Mouse (Mus musculus): ENCODE measurements around the gene Efcab11. TPM values are rescaled to one million over a fixed set of nuclear protein-coding genes. Genes with fewer than 3 reads are reported as not detected.

The Efcab11 gene
- total and polyA plus RNA-seq, 3 experiments: 5.8 to 19.9 (median 8.0) TPM

GRCm38 (mm10) chr12:99718161-99718560 is 166.1 kb downstream of the Efcab11 start:
- ATAC-seq (ENCODE audit: extremely low read depth, insufficient number of reproducible peaks, low FRiP score, poor library complexity, severe bottlenecking) (no peak), DNase-seq (ENCODE audit: low spot score) (no peak)
- Histone ChIP-seq H3K9me3 (replicated peaks) (peaks cover 14% of the 10 kb centered on the region), H3K36me3 (replicated peaks) (no peaks in the 10 kb centered on the region), H3K4me3 (ENCODE audit: low read depth, low read length) (no peak overlapping the region), H3K27me3 (ENCODE audit: insufficient read depth, low read length) (no peaks in the 10 kb centered on the region), H3K4me1 (ENCODE audit: insufficient read depth, low read depth, low read length) (no peaks in the 10 kb centered on the region)
- TF ChIP-seq GATA1 (IDR thresholded peaks at IDR 0.05; ENCODE audit: borderline replicate concordance, low read length): no peak
- TF ChIP-seq TAL1 (conservative IDR thresholded peaks at IDR 0.05; ENCODE audit: low read depth, low read length): no peak
- TF ChIP-seq GATA2 (IDR thresholded peaks at IDR 0.05; ENCODE audit: borderline replicate concordance, low read depth, low read length): no peak
- TF ChIP-seq CTCF (IDR thresholded peaks at IDR 0.05; ENCODE audit: low read depth, low read length): no peak
- no peak for TF ChIP-seq POLR2AphosphoS5 (IDR thresholded peaks at IDR 0.05; ENCODE audit: insufficient replicate concordance, low read depth, low read length)

- H3K4me1 ChIP-seq (ENCODE audit: insufficient read depth, low read depth, low read length): no peaks in the 10 kb centered on the region
- H3K27me3 ChIP-seq (ENCODE audit: insufficient read depth, low read length): no peaks in the 10 kb centered on the region
- peaks cover 8% of the 10 kb centered on the region; the same call in 1 of the 2 replicates for H3K9me3 ChIP-seq (replicated peaks)
- ATAC-seq (ENCODE audit: extremely low read depth, insufficient number of reproducible peaks, low FRiP score, poor library complexity, severe bottlenecking) (no peak), DNase-seq (ENCODE audit: low spot score) (no peak)
- no peak for TF ChIP-seq GATA2 (IDR thresholded peaks at IDR 0.05; ENCODE audit: borderline replicate concordance, low read depth, low read length)
- no peak for TF ChIP-seq GATA1 (IDR thresholded peaks at IDR 0.05; ENCODE audit: borderline replicate concordance, low read length)
- no peak for TF ChIP-seq CTCF (IDR thresholded peaks at IDR 0.05; ENCODE audit: low read depth, low read length)
- no peak for TF ChIP-seq POLR2AphosphoS5 (IDR thresholded peaks at IDR 0.05; ENCODE audit: insufficient replicate concordance, low read depth, low read length)
- TF ChIP-seq TAL1 (conservative IDR thresholded peaks at IDR 0.05; ENCODE audit: low read depth, low read length): no peak
- H3K36me3 ChIP-seq (replicated peaks): no peaks in the 10 kb centered on the region
- no peak overlapping the region for H3K4me3 ChIP-seq (ENCODE audit: low read depth, low read length)
These were observed 168.1 kb downstream of the Efcab11 start for GRCm38 (mm10) chr12:99716038-99716610.

GRCm38 (mm10) chr12:99715129-99716037 is 168.9 kb downstream of the Efcab11 start:
- ATAC-seq (ENCODE audit: extremely low read depth, insufficient number of reproducible peaks, low FRiP score, poor library complexity, severe bottlenecking) (no peak), DNase-seq (ENCODE audit: low spot score) (no peak)
- Histone ChIP-seq H3K4me3 (ENCODE audit: low read depth, low read length) (no peak overlapping the region), H3K36me3 (replicated peaks) (no peaks in the 10 kb centered on the region), H3K4me1 (ENCODE audit: insufficient read depth, low read depth, low read length) (no peaks in the 10 kb centered on the region), H3K9me3 (replicated peaks) (peaks cover 8% of the 10 kb centered on the region; the same call in 1 of the 2 replicates), H3K27me3 (ENCODE audit: insufficient read depth, low read length) (no peaks in the 10 kb centered on the region)
- no peak for TF ChIP-seq GATA1 (IDR thresholded peaks at IDR 0.05; ENCODE audit: borderline replicate concordance, low read length)
- TF ChIP-seq GATA2 (IDR thresholded peaks at IDR 0.05; ENCODE audit: borderline replicate concordance, low read depth, low read length): no peak
- no peak for TF ChIP-seq TAL1 (conservative IDR thresholded peaks at IDR 0.05; ENCODE audit: low read depth, low read length)
- no peak for TF ChIP-seq CTCF (IDR thresholded peaks at IDR 0.05; ENCODE audit: low read depth, low read length)
- TF ChIP-seq POLR2AphosphoS5 (IDR thresholded peaks at IDR 0.05; ENCODE audit: insufficient replicate concordance, low read depth, low read length): no peak

GRCm38 (mm10) chr12:99712214-99712613 is 172.0 kb downstream of the Efcab11 start:
- no peak for ATAC-seq (ENCODE audit: extremely low read depth, insufficient number of reproducible peaks, low FRiP score, poor library complexity, severe bottlenecking)
- H3K4me1 ChIP-seq (ENCODE audit: insufficient read depth, low read depth, low read length): no peaks in the 10 kb centered on the region
- TF ChIP-seq CTCF (IDR thresholded peaks at IDR 0.05; ENCODE audit: low read depth, low read length) (no peak), POLR2AphosphoS5 (IDR thresholded peaks at IDR 0.05; ENCODE audit: insufficient replicate concordance, low read depth, low read length) (no peak), TAL1 (conservative IDR thresholded peaks at IDR 0.05; ENCODE audit: low read depth, low read length) (no peak)

GRCm38 (mm10) chr12:99702248-99702647 is 182.0 kb downstream of the Efcab11 start:
- ATAC-seq (ENCODE audit: extremely low read depth, insufficient number of reproducible peaks, low FRiP score, poor library complexity, severe bottlenecking): no peak
- H3K36me3 ChIP-seq (replicated peaks): no peaks in the 10 kb centered on the region
- H3K9me3 ChIP-seq (replicated peaks): no peaks in the 10 kb centered on the region; the same call in 1 of the 2 replicates
- H3K4me1 ChIP-seq (ENCODE audit: insufficient read depth, low read depth, low read length): no peaks in the 10 kb centered on the region
- no peak for DNase-seq (ENCODE audit: low spot score)
- no peak overlapping the region for H3K4me3 ChIP-seq (ENCODE audit: low read depth, low read length)
- no peaks in the 10 kb centered on the region for H3K27me3 ChIP-seq (ENCODE audit: insufficient read depth, low read length)
- TF ChIP-seq GATA1 (IDR thresholded peaks at IDR 0.05; ENCODE audit: borderline replicate concordance, low read length) (no peak), GATA2 (IDR thresholded peaks at IDR 0.05; ENCODE audit: borderline replicate concordance, low read depth, low read length) (no peak), TAL1 (conservative IDR thresholded peaks at IDR 0.05; ENCODE audit: low read depth, low read length) (no peak), CTCF (IDR thresholded peaks at IDR 0.05; ENCODE audit: low read depth, low read length) (no peak), POLR2AphosphoS5 (IDR thresholded peaks at IDR 0.05; ENCODE audit: insufficient replicate concordance, low read depth, low read length) (no peak)

More at GRCm38 (mm10) chr12:99712214-99712613, 172.0 kb downstream of the Efcab11 start:
- DNase-seq (ENCODE audit: low spot score): no peak
- no peak overlapping the region for H3K4me3 ChIP-seq (ENCODE audit: low read depth, low read length)
- no peaks in the 10 kb centered on the region for H3K27me3 ChIP-seq (ENCODE audit: insufficient read depth, low read length)
- 0 out of 2 replicates have a peak, but pooled peaks cover 4% of the 10 kb centered on the region for H3K9me3 ChIP-seq (replicated peaks)
- no peaks in the 10 kb centered on the region for H3K36me3 ChIP-seq (replicated peaks)

- Histone ChIP-seq H3K4me1 (ENCODE audit: insufficient read depth, low read depth, low read length) (no peaks in the 10 kb centered on the region), H3K9me3 (replicated peaks) (peaks cover 3% of the 10 kb centered on the region), H3K27me3 (ENCODE audit: insufficient read depth, low read length) (no peaks in the 10 kb centered on the region), H3K36me3 (replicated peaks) (no peaks in the 10 kb centered on the region), H3K4me3 (ENCODE audit: low read depth, low read length) (no peak overlapping the region)
- TF ChIP-seq GATA1 (IDR thresholded peaks at IDR 0.05; ENCODE audit: borderline replicate concordance, low read length) (no peak), CTCF (IDR thresholded peaks at IDR 0.05; ENCODE audit: low read depth, low read length) (no peak)
- ATAC-seq (ENCODE audit: extremely low read depth, insufficient number of reproducible peaks, low FRiP score, poor library complexity, severe bottlenecking): no peak
- no peak for DNase-seq (ENCODE audit: low spot score)
These were observed 183.9 kb downstream of the Efcab11 start for GRCm38 (mm10) chr12:99700380-99700779.
